Mouse (Mus musculus) adrenal gland, postnatal 36 days (tissue): ENCODE measurements at regions not wholly inside any gene's neighbourhood (a gene's known extent, or its start where the extent isn't known, plus 50 kb on each side); places are given as distances from the start of the nearest gene placed in this dataset.
"Not testable (repeated sequence)": the region's sequence is repeated elsewhere in the genome, so short reads cannot be mapped to it uniquely, and the experiment has no call there.

ENCODE experiments used
- DNase-seq, 2 experiments: peaks; one replicate each; pipeline ENCODE4 v3.0.0; 2021; ENCODE audit warnings: mixed read lengths in 1 of 2

GRCm38 (mm10) chr4:105844675-105845466, 55.2 kb downstream of the Gm12728 start:
- no peak for DNase-seq

DNA sequence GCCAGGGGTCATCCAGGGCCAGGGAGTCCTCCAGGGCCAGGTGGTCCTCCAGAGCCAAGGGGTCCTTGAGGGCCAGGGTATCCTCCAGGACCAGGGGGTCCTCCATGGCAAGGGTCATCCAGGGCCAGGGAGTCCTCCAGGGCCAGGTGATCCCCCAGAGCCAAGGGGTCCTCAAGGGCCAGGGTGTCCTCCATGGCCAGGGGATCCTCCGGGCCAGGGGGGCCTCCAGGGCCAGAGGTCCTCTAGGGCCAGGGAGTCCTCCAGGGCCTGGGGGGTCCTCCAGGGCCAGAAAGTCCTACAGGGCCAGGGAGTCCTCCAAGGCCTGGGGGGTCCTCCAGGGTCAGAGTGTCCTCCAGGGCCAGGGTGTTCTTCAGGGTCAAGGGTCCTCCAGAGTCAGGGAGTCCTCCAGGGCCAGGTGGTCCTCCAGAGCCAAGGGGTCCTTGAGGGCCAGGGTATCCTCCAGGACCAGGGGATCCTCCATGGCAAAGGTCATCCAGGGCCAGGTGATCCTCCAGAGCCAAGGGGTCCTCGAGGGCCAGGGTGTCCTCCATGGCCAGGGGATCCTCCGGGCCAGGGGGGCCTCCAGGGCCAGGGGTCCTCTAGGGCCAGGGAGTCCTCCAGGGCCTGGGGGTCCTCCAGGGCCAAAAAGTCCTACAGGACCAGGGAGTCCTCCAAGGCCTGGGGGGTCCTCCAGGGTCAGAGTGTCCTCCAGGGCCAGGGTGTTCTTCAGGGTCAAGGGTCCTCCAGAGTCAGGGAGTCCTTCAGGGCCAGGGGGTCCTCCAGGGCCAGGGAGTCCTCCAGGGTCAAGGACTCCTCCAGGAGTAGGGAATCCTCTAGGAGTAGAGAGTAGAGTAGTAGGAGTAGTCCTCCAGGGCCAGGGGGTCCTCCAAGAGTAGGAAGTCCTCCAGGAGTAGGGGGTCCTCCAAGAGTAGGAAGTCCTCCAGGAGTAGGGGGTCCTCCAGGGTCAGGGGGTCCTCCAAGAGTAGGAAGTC, 56.6 kb downstream of the Gm12728 start:
- DNase-seq: not testable (repeated sequence)

GRCm38 (mm10) chr4:105853086-105853485, 63.4 kb downstream of the Gm12728 start:
- DNase-seq: no peak

DNA sequence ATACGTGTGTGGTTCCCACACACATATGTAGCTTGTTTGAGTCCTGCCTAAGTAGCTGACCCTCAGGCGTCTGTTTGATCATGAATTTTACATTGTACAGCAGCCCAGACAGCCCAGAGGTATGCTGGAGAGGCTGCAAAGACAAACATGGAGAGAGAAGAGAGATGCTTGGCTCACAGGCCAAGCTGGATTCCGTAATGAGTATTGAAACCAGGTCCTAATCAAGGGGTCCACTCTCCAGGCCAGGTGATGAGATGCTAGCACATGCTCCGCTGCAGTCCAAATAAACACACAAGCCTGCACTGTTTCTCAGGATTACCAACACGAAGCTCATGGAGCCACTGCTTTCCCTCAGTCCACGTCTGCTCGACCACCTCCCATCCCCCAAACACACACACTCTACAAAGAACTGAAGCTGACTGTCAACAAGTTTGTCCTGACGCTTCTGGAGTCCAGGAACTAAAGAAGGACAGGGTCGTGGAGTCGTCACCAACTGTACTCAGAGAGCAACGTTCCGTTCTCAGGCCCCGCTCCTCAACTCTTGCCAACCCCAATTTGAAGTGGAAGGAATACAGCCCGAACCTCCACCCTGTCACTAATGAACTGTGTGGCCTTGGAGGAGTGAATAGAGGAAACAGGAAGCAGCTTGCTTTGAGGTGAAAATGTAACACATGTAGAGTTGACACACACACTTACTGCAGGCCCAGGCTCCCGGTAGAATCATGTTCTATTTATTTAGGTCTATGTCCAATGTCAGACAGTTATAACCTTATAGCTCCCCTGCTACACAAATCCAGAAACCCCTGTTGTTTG, 69.6 kb downstream of the Gm12728 start:
- no peak for DNase-seq

- DNase-seq: no peak
These were observed 71.4 kb downstream of the Gm12728 start for GRCm38 (mm10) chr4:105860930-105861653.

DNA sequence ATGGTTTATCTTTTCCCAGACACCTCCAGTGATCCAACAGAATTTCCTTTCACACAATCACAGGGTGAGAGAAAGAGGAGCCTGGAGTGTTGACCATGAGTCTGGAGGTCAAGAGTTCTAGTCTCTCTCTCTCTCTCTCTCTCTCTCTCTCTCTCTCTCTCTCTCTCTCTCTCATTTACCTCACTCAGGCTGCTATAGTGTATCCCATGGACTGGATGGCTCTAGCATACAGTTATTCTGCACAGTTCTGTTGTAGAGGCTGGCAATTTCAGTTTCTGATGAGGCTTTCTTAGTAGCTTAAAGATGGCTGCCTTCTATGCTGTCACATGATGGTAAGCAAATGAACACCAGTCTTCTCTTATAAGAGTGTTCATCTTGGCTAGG, 72.0 kb downstream of the Gm12728 start:
- no peak for DNase-seq

GRCm38 (mm10) chr4:105870512-105870911, 80.8 kb downstream of the Gm12728 start:
- no peak for DNase-seq

GRCm38 (mm10) chr4:105877246-105877645, 87.6 kb downstream of the Gm12728 start:
- no peak for DNase-seq

GRCm38 (mm10) chr4:105879891-105880290, 90.2 kb downstream of the Gm12728 start:
- no peak for DNase-seq

DNA sequence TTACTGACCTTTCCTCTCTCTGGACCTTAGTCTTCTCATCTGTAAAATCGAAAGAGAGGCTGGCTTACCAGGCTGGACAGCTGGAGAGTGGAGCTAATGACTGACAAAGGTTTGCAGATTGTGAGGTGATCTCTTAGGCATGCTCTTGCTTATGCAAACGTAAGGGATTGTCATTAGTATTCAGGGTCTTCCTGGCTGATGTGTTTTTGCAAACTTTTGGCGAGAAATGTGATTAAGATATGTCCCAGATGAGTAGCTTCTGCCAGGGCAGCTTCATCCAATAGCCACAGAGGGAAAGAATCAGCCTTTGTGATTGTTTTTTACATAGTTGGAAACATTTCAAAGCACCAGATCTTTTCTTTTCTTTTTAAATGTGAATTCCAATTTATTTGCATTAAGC, 95.1 kb downstream of the Gm12728 start:
- DNase-seq: no peak

- no peak for DNase-seq
These were observed 101.8 kb downstream of the Gm12728 start for GRCm38 (mm10) chr4:105891438-105891837.

DNA sequence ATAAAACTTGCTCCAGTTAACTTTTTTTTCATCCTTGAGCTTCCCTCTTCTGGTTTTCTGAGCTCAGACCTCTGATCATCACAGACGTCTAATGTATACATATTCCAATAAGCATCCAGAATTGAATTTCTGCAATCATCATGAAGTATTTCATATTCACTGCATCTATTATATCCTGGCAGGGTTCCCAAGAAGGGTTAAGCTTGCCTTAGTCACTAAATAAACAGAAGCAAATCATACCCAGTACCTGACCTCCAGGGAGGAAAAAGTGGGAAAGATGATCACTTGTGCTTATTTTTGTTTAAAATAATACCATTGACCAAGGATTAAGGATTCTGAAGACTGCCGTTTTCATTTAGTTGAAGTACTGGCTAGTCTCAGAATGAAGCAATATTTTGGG, 102.4 kb downstream of the Gm12728 start:
- DNase-seq: no peak

- DNase-seq: no peak
These were observed 105.4 kb downstream of the Gm12728 start for GRCm38 (mm10) chr4:105895116-105895515.

DNA sequence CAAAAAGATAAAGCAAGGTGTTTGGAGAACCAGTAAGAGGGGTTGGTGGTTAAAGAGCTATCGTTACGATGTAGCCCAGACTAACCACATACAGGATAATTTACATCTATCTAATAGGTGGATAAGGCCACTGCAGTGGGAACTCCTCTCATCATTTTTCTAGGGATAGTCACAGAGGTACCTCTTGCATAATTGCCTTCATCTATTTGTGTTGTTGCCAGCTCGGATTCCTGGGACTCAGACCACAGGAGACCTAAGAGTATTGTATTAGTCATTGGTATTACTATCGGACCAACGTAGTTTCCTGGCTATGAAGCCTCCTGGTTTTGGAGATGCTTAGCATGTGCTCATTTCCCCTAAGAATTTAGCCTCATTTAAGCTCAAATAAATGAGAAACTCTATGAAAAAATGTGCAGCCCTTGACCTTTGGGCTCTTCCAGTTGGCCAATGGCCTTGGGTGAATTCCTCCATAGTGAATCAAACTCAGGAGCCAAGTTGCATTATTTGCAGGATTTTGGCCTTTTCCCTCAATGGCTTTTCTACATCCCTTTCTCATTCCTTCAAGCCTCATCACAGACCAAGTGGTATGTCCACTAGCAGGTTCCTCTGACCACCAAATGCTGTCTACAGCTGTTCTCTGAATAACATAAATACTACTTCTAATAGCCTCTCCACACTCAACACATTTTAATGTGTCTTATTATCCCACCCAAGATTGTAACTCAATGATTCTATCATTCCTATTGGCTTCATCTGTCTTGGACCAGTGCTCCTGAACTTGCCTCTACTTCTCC, 108.6 kb downstream of the Gm12728 start:
- DNase-seq: peak; percentile 23 to 39

- no peak for DNase-seq
These were observed 115.2 kb downstream of the Gm12728 start for GRCm38 (mm10) chr4:105904896-105905295.

DNA sequence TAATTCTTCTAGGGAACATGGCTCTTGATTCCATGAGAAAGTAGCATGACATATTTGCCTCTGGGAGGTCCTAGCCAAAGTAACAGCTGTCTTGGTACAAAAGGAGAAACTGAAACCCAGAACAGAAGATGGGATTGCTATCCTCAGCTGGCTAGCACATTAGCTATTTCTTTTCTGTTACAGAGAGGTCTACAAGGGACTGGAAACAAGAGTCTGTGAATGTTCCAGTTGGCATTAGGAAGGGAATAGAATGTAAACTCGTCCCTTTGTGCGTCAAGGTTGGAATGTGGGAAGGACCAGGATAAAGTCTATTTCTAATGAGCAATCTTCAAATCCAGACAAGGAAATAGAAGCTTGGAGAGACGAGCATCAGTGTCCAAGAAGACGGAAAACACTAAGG, 116.7 kb downstream of the Gm12728 start:
- DNase-seq: no peak

- no peak for DNase-seq
These were observed 117.9 kb downstream of the Gm12728 start for GRCm38 (mm10) chr4:105907611-105908010.

GRCm38 (mm10) chr4:105908281-105908680, 118.6 kb downstream of the Gm12728 start:
- DNase-seq: no peak

DNA sequence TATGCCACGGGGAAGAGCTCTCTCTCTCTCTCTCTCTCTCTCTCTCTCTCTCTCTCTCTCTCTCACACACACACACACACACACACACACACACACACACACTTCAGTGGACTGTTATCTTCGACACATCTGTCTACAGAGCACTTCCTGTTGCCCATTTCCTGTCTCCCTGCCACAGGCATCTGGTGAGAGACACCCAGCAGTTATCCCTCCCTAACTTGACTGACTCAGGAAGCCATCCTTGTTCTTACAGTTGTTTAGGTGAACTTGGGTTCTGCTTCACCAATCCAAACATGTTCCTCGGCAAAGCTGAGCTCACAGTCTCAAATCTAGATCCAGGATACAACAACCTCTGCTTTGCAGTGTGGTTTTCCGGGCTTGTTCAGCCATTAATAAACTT, 119.6 kb downstream of the Gm12728 start:
- no peak for DNase-seq

GRCm38 (mm10) chr4:105910666-105911065, 121.0 kb downstream of the Gm12728 start:
- no peak for DNase-seq

GRCm38 (mm10) chr4:105911678-105912077, 122.0 kb downstream of the Gm12728 start:
- no peak for DNase-seq
